Mouse (Mus musculus) heart, embryonic 10.5 days (tissue): ENCODE data around the gene Zfp644. TPM values are rescaled to one million over a fixed set of nuclear protein-coding genes. Genes with fewer than 3 reads are reported as not detected.
"Not testable (repeated sequence)": the region's sequence is repeated elsewhere in the genome, so short reads cannot be mapped to it uniquely, and the experiment has no call there.

Source experiments
- DNase-seq: peaks from one replicate; pipeline ENCODE4 v3.0.0-alpha.2; 2017; ENCODE audit warnings: low spot score
- H3K27ac ChIP-seq: fragments of 300-500 bp; sonication (generic); 2 replicates; pipeline ENCODE4 v1.5.1; 2016; ENCODE audit warnings: mild to moderate bottlenecking
- H3K27me3 ChIP-seq: fragments of 300-500 bp; sonication (generic); 2 replicates; pipeline ENCODE4 v1.6.1; 2016; ENCODE audit warnings: mild to moderate bottlenecking; ENCODE audit not compliant: poor library complexity, insufficient read depth, severe bottlenecking
- H3K36me3 ChIP-seq: fragments of 300-500 bp; sonication (generic); 2 replicates; pipeline ENCODE4 v1.6.1; 2016; ENCODE audit warnings: mild to moderate bottlenecking, moderate library complexity
- H3K4me1 ChIP-seq: fragments of 300-500 bp; sonication (generic); 2 replicates; pipeline ENCODE4 v1.6.1; 2016; ENCODE audit warnings: mild to moderate bottlenecking
- H3K4me3 ChIP-seq: fragments of 300-500 bp; sonication (generic); 2 replicates; pipeline ENCODE4 v1.5.1; 2016; ENCODE audit warnings: mild to moderate bottlenecking, moderate library complexity
- H3K9me3 ChIP-seq: fragments of 300-500 bp; sonication (generic); 2 replicates; pipeline ENCODE4 v1.6.1; 2016; ENCODE audit warnings: mild to moderate bottlenecking, moderate library complexity
- WGBS: fragments of 180-500 bp; shearing (Covaris S2); methylation state at CpG from one replicate; pipeline ENCODE4 v1.1.7; 2016; 5-methylcytosine and 5-hydroxymethylcytosine counted together
- polyA plus RNA-seq: library from polyadenylated mRNA; unstranded; fragments of >200 nt; fragmentation: Nextera tagmentation; extraction: Ambion mirVana; gene quantifications from 2 replicates; pipeline ENCODE4 v1.2.1, GENCODE M21; 2016

Gene Zfp644
- polyA plus RNA-seq, 1 experiment from 2014 or later, result 58.6 TPM

DNA sequence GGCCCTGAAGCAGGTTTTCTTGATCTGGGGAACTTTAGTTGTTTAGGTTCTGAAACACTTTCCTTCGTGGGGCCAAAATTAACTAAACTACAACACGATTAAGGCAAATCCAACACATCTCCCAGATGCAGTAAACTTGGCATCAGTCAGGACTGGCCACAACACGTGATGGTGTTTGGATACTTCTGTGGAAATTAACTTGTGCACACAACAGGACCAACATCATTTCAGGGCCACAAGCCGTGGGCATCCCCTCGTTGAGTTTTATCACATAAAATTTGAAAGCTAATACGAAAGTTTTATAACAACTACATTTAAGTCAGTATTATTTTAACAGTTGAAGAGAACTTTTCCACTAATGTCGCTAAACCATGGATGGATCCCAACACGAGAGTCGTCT lies 1.9 kb downstream of the Zfp644 start:
- peaks cover 12% of the 10 kb centered on the region for H3K4me1 ChIP-seq
- H3K27me3 ChIP-seq, result no peaks in the 10 kb centered on the region
- DNase-seq, result no peak
- peaks cover 8% of the 10 kb centered on the region for H3K36me3 ChIP-seq
- peak overlapping the region; percentile 88 for H3K4me3 ChIP-seq
- 46% methylated on average over 9 of the region's 9 CpGs for WGBS
- peak overlapping the region; percentile 100 for H3K27ac ChIP-seq
- no peaks in the 10 kb centered on the region for H3K9me3 ChIP-seq

DNA sequence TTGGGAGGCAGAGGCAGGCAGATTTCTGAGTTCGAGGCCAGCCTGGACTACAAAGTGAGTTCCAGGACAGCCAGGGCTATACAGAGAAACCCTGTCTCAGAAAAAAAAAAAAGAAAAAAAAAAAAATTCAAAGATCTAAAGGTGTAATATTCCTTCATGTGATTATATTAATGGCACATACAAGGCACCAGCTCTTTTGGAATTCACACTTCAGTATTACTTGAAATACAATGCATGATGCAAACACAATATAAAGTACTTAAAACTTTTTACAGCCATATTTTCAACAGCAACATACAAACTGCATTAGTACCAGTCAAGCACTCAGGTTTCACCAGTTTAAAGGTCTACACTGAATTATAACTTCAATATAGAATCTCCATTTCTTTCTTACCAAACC lies 2.4 kb downstream of the Zfp644 start:
- Histone ChIP-seq H3K4me3 (peak overlapping the region; percentile 88), H3K36me3 (peaks cover 8% of the 10 kb centered on the region), H3K9me3 (no peaks in the 10 kb centered on the region), H3K4me1 (peaks cover 12% of the 10 kb centered on the region), H3K27me3 (no peaks in the 10 kb centered on the region), H3K27ac (no peak overlapping the region)
- no peak for DNase-seq
- 94% methylated on average over 1 of the region's 1 CpGs for whole genome bisulfite sequencing

DNA sequence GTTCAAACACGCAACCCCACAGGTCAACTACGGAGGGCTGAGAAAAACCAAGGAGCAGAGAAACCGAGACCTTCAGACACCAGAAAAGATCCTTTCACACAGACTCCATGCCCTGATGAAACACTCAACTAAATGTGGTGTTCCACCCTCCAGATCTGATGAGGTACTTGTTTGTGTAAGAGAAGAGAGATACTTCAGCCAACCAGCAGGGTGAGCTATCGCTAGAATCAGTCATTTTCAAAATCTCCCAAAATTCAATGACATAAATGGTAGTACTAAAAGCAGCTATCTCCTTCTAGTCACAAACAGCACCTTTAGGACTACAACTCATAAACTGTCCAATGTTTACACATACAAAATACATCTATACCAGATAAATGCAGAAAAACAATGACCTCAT lies 4.1 kb downstream of the Zfp644 start:
- Histone ChIP-seq H3K27ac (no peak overlapping the region), H3K4me1 (peaks cover 12% of the 10 kb centered on the region), H3K4me3 (no peak overlapping the region), H3K36me3 (peaks cover 14% of the 10 kb centered on the region), H3K27me3 (no peaks in the 10 kb centered on the region), H3K9me3 (no peaks in the 10 kb centered on the region)
- DNase-seq, result no peak
- 82% methylated on average over 4 of the region's 4 CpGs for WGBS

DNA sequence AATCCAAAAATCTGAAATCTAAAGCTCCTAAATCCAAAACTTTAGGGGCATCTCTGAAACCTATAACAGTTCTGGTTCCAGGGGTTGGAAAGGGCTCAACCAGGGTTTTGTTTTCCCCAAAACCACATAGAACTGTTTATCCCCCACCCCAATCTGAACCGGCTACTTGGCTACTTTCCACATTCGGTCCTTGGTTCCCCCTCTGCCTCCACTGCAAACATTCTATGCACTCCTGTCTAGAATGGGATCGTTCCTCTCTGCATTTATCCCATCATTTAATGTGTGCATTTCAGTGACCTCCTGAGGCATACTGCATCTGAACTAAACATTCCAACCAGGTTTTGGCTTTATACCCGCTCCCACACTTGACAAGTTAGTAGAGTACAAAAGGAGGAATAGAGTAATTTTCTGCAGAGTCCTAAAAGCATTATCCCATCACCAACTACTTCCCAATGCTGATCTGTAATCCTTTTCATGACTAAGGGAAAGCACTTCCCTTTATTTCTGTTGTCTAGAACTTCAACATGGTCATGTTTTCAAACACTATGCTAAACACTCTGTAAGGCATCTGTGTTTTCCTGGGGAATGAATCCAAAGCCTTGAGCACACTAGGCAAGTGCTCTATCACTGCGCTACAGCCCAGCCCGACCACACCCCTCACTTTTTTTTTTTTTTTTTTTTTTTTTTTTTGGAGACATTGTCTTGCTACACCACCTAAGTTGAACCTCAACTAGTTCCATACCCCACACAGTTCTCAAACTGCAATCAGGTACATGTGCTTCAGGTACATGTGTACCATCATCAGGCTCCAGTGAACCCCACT lies 16.2 kb downstream of the Zfp644 start:
- Histone ChIP-seq H3K4me3 (no peak overlapping the region), H3K36me3 (peaks cover 20% of the 10 kb centered on the region), H3K9me3 (no peaks in the 10 kb centered on the region), H3K27me3 (no peaks in the 10 kb centered on the region), H3K27ac (no peak overlapping the region), H3K4me1 (peaks cover 5% of the 10 kb centered on the region; the same call in 1 of the 2 replicates)
- 90% methylated on average over 6 of the region's 6 CpGs for WGBS
- DNase-seq, result peak; percentile 60

DNA sequence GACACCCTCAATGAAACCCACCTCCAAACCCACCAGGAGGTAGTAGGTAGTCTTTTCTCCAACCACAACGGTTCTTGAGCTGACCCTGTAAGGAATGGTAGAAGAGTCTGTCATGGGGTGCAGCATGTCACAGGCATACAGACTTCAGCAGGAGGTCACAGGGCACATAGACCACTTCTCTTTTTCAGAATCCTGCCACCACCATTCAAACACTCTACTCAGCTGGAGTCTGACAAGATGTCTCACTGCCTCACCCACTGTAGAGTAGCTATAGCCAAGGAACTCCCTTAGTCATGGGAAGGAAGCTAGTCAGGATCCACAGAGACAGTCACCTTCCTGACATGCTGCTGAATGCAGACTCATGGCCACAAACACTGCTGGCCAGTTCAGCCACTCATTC lies 17.4 kb downstream of the Zfp644 start:
- Histone ChIP-seq H3K9me3 (no peaks in the 10 kb centered on the region), H3K36me3 (peaks cover 20% of the 10 kb centered on the region), H3K4me1 (peaks cover 5% of the 10 kb centered on the region; the same call in 1 of the 2 replicates), H3K27ac (no peak overlapping the region), H3K27me3 (no peaks in the 10 kb centered on the region), H3K4me3 (no peak overlapping the region)
- DNase-seq, result peak; percentile 52
- WGBS, result 85% methylated on average over 1 of the region's 1 CpGs

DNA sequence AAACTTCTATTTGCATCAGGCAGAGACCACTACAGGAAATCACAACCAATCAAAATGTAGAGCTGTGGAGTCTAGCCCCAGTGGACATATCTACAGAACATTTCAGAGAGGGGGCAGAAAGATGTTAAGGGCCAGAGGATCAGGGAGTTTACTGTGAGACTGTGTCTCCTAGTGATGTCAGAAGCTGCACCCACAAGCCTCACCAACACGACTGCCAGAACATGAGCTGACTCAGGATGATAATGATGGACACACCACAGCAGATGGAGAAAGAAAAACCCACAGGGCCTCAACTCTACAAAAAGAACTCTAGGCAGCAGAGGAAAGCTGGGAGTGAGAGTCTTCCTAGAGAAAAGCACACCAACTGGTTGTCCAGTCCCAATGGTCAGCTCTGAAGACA lies 18.3 kb downstream of the Zfp644 start:
- not testable (repeated sequence) for H3K4me3 ChIP-seq, DNase-seq, H3K27me3 ChIP-seq, H3K27ac ChIP-seq, H3K9me3 ChIP-seq, H3K4me1 ChIP-seq
- peaks cover 20% of the 10 kb centered on the region for H3K36me3 ChIP-seq
- 45% methylated on average over 1 of the region's 1 CpGs for WGBS

DNA sequence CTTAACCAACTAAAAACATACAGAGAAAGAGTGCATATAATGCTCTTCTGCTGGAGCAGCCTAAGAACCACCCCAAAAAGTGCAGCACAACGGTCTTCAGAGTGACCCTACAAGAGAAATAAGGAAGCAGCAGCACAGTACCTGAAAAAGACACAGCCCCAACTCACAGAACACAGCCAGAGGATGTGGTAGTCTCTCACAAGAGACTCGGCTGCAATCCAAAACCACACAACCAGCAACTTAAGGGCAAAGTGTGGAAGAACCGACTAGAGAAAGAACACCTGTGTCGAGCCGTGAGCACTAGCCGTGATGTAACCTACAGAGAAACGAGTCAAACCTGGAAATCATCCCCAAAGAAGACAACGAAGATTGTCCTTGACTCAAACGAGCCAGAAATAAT lies 20.3 kb downstream of the Zfp644 start:
- H3K36me3 ChIP-seq, result peaks cover 16% of the 10 kb centered on the region
- 91% methylated on average over 9 of the region's 9 CpGs for WGBS
- no peak overlapping the region for H3K27ac ChIP-seq

DNA sequence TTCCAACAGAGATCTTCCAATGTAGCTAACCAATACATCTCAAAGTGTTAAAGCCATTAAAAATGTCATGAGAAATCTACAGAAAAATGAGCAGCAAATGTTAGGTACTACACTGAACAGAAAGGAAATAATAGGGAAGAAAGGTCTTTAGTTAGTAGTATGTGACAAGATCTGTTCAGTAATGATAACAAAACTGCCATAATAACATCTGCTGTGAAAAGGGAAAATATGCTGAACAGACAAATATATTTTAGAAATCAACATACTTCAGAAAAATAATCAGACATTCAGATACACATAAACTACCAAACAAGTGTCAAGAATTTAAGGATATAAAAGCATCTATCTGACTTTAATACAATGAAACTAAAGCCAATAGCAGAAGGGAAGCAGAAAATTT lies 24.5 kb downstream of the Zfp644 start:
- H3K27ac ChIP-seq, result no peak overlapping the region
- peaks cover 6% of the 10 kb centered on the region; the same call in 1 of the 2 replicates for H3K4me1 ChIP-seq
- H3K36me3 ChIP-seq, result peaks cover 28% of the 10 kb centered on the region
- H3K27me3 ChIP-seq, result no peaks in the 10 kb centered on the region
- H3K9me3 ChIP-seq, result no peaks in the 10 kb centered on the region
- no peak for DNase-seq
- no peak overlapping the region for H3K4me3 ChIP-seq

More for the DNA sequence above, 20.3 kb downstream of the Zfp644 start:
- DNase-seq, result no peak
- no peaks in the 10 kb centered on the region for H3K27me3 ChIP-seq
- no peak overlapping the region for H3K4me3 ChIP-seq
- no peaks in the 10 kb centered on the region for H3K9me3 ChIP-seq
- H3K4me1 ChIP-seq, result peaks cover 5% of the 10 kb centered on the region; the same call in 1 of the 2 replicates

DNA sequence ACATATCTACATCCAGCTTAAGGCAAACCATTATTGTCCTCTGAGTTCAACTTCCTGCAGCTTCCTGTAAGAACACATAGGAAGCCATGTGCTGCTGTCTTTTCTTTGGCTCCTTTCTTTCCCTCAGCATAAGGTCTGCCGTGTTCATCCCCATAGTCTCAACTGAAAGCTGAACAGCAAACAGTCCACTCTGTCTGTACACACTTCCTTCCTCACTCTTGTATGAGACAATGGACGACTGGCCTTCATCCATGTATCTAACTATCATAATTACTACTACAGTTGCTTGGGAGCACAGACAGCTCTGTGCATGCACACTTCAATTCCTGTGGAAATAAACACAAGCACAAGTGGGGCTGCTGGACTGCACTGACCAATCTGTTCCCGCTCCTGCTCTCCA lies 25.2 kb downstream of the Zfp644 start:
- H3K27ac ChIP-seq, result no peak overlapping the region
- WGBS, result 73% methylated on average over 3 of the region's 3 CpGs
- peaks cover 6% of the 10 kb centered on the region; the same call in 1 of the 2 replicates for H3K4me1 ChIP-seq
- peaks cover 30% of the 10 kb centered on the region for H3K36me3 ChIP-seq
- no peaks in the 10 kb centered on the region for H3K27me3 ChIP-seq
- no peaks in the 10 kb centered on the region for H3K9me3 ChIP-seq
- no peak for DNase-seq
- no peak overlapping the region for H3K4me3 ChIP-seq

DNA sequence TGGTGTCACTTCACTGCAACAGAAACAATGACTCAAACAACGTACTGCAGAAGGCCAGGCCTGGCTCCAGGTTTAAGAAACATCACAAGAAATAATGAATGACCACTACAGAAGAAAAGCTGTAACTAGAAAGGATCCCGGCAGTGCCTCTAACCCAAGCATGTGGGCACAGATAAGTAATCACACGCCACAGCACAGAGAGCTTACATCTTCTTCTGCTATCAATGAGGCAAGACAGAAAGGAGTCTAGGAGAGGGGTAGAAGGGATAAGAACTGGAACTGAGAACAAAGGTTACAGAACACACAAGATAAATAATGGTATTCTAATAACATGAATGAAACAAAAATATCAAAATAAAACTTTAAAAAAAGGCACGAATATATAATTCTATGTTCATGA lies 32.2 kb downstream of the Zfp644 start:
- peaks cover 5% of the 10 kb centered on the region; the same call in 1 of the 2 replicates for H3K4me1 ChIP-seq
- 62% methylated on average over 4 of the region's 4 CpGs for WGBS
- H3K36me3 ChIP-seq, result peaks cover 32% of the 10 kb centered on the region
- no peaks in the 10 kb centered on the region for H3K27me3 ChIP-seq
- no peak overlapping the region for H3K4me3 ChIP-seq
- no peak for DNase-seq
- H3K27ac ChIP-seq, result no peak overlapping the region
- H3K9me3 ChIP-seq, result no peaks in the 10 kb centered on the region

DNA sequence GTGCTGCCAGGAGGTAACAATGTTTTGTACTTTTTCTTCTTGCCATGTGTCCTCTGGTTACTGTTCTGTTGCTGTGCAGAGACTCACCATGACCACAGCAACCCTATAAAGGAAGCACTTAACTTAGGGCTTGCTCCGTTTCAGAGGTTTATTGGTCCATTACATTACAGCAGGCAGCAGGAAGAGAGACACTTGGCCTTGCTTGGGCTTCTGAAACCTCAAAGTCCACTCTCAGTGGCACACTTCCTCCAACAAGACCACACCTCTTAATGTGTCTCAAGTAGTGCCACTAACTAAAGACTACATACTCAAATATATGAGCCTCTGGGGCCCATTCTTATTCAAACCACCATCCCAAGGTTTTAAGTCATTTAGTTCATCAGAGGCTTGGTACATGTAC lies 36.2 kb downstream of the Zfp644 start:
- no peaks in the 10 kb centered on the region for H3K27me3 ChIP-seq
- 65% methylated on average over 1 of the region's 1 CpGs for WGBS
- peaks cover 33% of the 10 kb centered on the region for H3K36me3 ChIP-seq
- peaks cover 5% of the 10 kb centered on the region; the same call in 1 of the 2 replicates for H3K4me1 ChIP-seq
- no peak for DNase-seq
- H3K27ac ChIP-seq, result no peak overlapping the region
- no peaks in the 10 kb centered on the region for H3K9me3 ChIP-seq
- no peak overlapping the region for H3K4me3 ChIP-seq

DNA sequence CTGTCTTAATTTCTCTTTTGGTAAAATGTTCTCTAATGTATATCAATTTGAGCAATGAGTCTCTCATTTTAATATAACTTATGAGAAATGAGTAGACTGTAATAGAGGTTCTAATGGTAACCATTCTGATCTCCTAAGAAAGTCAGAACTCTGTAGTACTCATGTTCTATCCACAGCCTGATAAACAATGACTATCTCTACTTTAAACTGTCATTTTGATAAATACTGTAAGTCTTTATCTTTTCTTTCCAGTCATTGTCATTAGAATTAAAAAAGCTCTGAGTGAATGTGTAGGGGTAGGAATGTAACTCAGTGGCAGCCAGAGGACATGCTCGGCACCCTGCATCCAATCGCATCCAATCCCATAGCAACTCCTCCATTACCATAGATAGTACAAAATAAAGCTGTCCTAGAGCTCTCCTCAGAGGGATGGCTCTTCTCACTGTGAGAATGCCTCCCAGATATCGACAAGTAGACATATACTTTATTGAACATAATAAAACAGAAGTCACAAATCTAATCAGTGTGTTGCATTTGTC lies 44.2 kb downstream of the Zfp644 start:
- no peaks in the 10 kb centered on the region for H3K27me3 ChIP-seq
- no peaks in the 10 kb centered on the region for H3K9me3 ChIP-seq
- H3K4me3 ChIP-seq, result no peak overlapping the region
- WGBS, result 86% methylated on average over 3 of the region's 3 CpGs
- no peaks in the 10 kb centered on the region for H3K4me1 ChIP-seq
- no peak overlapping the region for H3K27ac ChIP-seq
- H3K36me3 ChIP-seq, result peaks cover 32% of the 10 kb centered on the region
- DNase-seq, result no peak

DNA sequence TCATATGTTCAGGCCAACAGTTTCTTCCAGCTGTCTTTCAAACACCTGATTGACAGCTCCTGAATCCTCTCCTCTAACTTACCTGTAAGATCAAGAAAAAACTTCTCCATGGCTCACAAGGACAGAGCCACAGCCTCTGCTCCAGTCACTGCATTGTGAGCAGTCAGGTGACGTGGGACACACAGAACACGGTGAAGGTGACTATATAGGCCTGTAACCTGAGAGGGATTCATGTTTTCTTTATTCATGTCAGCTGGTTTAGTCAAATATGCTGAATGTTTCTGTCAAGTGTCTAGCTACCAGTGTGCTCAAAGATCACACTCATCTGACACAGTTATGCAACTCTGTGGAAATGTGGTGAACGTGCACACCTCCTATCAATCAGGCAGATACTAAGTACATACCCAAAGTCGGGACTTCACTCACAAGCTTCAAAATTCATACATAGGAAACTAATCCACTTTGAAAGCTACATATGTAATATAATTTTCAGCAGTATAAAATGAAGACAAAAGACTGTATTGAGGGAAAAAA lies 44.8 kb downstream of the Zfp644 start:
- Histone ChIP-seq H3K27ac (no peak overlapping the region), H3K36me3 (peaks cover 32% of the 10 kb centered on the region), H3K4me3 (no peak overlapping the region), H3K4me1 (no peaks in the 10 kb centered on the region), H3K9me3 (no peaks in the 10 kb centered on the region), H3K27me3 (no peaks in the 10 kb centered on the region)
- DNase-seq, result no peak
- WGBS, result 90% methylated on average over 4 of the region's 4 CpGs
